Mouse (Mus musculus) G1E (cell line): ENCODE results near the gene Srd5a2. TPM values are rescaled to one million over a fixed set of nuclear protein-coding genes. Genes with fewer than 3 reads are reported as not detected.

Experiments
- ATAC-seq: 2 replicates; pipeline ENCODE4 v1.8.0; 2016; ENCODE audit warnings: mild to moderate bottlenecking; ENCODE audit not compliant: insufficient number of reproducible peaks, poor library complexity, low FRiP score, severe bottlenecking; ENCODE audit errors: extremely low read depth
- DNase-seq: peaks from one replicate; pipeline ENCODE4 v3.0.0; 2012; ENCODE audit warnings: low spot score
- H3K27me3 ChIP-seq: 2 replicates; pipeline ENCODE4 v1.6.1; 2012; ENCODE audit warnings: mild to moderate bottlenecking, low read length, inconsistent platforms; ENCODE audit not compliant: insufficient read depth
- H3K36me3 ChIP-seq: replicated peaks from 2 replicates; pipeline ENCODE3; 2012; ENCODE audit warnings: mild to moderate bottlenecking, inconsistent platforms
- H3K4me1 ChIP-seq: 2 replicates; pipeline ENCODE4 v1.6.1; 2012; ENCODE audit warnings: low read depth, low read length, inconsistent platforms, mixed read lengths; ENCODE audit not compliant: insufficient read depth
- H3K4me3 ChIP-seq: 2 replicates; pipeline ENCODE4 v1.5.1; 2012; ENCODE audit warnings: low read depth, mild to moderate bottlenecking, inconsistent platforms, low read length, moderate library complexity, mixed read lengths
- H3K9me3 ChIP-seq: replicated peaks from 2 replicates; pipeline ENCODE4 v1.6.1; 2012; ENCODE audit warnings: inconsistent platforms
- CTCF ChIP-seq: IDR thresholded peaks from 2 replicates; pipeline ENCODE4 v1.5.1; 2012; ENCODE audit warnings: low read depth, low read length, inconsistent platforms, mixed read lengths
- GATA1 ChIP-seq: IDR thresholded peaks from 2 replicates; pipeline ENCODE4 v1.6.1; 2012; ENCODE audit warnings: borderline replicate concordance, low read length, inconsistent platforms, mixed read lengths
- GATA2 ChIP-seq: IDR thresholded peaks from 2 replicates; pipeline ENCODE4 v1.6.1; 2012; ENCODE audit warnings: low read depth, low read length, inconsistent platforms, borderline replicate concordance
- POLR2AphosphoS5 ChIP-seq: IDR thresholded peaks from 2 replicates; pipeline ENCODE4 v1.6.1; 2012; ENCODE audit warnings: low read depth, low read length, inconsistent platforms; ENCODE audit not compliant: insufficient replicate concordance
- TAL1 ChIP-seq: conservative IDR thresholded peaks from 2 replicates; pipeline ENCODE4 v1.6.1; 2012; ENCODE audit warnings: low read depth, low read length, inconsistent platforms, mixed read lengths
- polyA plus RNA-seq: library from polyadenylated mRNA; stranded (reverse); fragments of >175 nt; gene quantifications from 2 replicates; pipeline ENCODE4 v1.2.3, GENCODE M21; 2012
- total RNA-seq, 2 experiments: library from RNA; stranded (forward) in 1 of 2; stranded (reverse) in 1 of 2; fragments of 200-1000 nt in 1 of 2; fragments of >200 nt in 1 of 2; fragmentation: Nextera tagmentation in 1 of 2; gene quantifications; 2 replicates each; pipeline ENCODE4 v1.2.3; 2014 to 2017

Srd5a2 gene
- total RNA-seq (2014; fragmentation: Nextera tagmentation) (not detected in 2 replicates), total RNA-seq (2017) (not detected in 2 replicates), polyA plus RNA-seq (not detected in 2 replicates)

DNA sequence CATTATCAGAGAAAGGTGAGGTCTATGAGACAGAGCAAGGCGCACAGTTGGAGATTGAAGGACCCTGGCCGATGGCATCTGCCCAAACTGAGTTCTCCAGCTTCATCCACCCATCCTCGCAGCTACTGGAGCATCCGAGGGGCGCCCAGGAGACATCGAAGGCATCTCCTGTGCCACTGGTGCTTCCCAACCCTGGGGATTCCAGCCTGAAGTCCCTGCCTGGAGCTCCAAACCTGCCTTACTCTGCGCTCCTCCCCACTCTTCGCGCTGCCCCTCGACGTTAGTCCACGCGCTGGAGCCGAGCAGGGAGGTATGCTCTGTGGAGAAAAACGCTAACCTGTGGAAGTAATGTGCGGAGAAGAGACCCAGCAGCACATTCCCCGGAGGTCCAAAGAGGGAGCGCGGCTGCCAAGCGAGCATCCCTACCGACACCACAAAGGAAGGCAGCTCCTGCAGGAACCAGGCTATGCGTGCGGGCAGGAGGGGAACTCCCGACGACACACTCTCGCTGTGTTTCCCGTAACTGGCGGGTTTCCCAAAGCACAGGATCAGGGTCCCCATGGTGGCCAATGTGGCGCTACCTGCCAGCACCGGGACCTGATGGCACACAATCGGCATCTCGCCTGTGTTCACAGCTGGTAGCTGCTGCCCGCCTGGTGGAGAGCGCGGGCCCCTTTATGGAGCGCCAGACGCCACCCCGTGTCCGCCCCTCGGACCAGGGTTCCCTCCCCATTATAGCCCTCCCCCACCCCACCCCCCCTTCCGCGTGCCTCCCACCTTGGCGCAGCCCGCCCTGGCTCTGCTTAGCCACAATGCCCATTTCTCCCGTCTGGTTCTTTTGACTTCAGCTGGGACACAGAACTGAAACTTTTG is at the start of gene Srd5a2:
Gene Srd5a2, minus strand, starts transcription at position 707 of the 873 bp plus-strand sequence.
- Histone ChIP-seq H3K4me1 (no peaks in the 10 kb centered on the region), H3K9me3 (0 out of 2 replicates have a peak, but pooled peaks cover 2% of the 10 kb centered on the region), H3K4me3 (0 out of 2 replicates have a peak within 1 kb of the TSS, but pooled peaks have one; percentile 20), H3K36me3 (no peaks in the 10 kb centered on the region), H3K27me3 (peaks cover 2% of the 10 kb centered on the region; the same call in 1 of the 2 replicates)
- DNase-seq: no peak
- no peak for TF ChIP-seq CTCF
- no peak for TF ChIP-seq TAL1
- no peak for TF ChIP-seq POLR2AphosphoS5
- no peak for TF ChIP-seq GATA2
- TF ChIP-seq GATA1: no peak
- ATAC-seq: no peak

DNA sequence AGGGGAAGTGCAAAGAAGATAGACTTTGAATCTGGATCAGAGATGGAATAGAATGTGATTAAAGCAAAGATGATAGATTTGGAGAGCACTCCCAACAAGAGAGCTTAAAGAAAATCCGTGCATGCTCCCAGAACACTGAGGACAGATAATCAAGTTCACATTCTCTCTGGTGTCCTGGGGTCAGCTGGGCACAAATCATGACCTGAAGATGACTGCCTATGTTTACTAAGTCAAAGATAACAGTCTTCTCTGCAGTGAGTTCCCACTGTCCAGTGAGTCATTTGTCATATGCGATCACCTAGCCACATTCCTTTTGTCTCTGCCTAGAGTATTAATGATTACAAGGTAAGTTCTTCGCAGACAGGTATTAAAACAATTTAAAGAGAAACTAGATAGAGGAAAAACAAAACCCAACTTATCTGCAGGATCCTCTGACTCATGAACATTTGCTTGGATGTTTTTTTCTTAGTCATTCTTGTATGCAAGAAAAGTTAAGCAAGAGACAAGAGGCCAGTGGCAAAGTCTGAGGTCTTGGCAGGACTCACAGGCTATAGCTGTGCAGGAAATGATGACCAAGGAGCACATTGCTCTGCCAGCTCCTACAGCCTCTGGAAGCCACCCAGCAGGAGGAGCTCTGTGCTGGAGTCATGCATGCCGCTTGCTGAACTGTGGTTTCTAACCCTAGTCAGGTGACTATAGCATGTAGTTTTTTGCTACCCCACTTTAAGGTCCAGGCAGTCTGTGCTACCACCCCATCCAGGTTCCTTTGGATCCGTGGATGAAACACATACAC is 41.4 kb upstream of the Srd5a2 start:
- H3K9me3 ChIP-seq: no peaks in the 10 kb centered on the region; the same call in 1 of the 2 replicates
- H3K27me3 ChIP-seq: peaks cover 3% of the 10 kb centered on the region; the same call in 1 of the 2 replicates
- no peaks in the 10 kb centered on the region for H3K36me3 ChIP-seq
- H3K4me1 ChIP-seq: no peaks in the 10 kb centered on the region
- DNase-seq (no peak), ATAC-seq (no peak)
- TF ChIP-seq GATA1 (no peak), POLR2AphosphoS5 (no peak), GATA2 (no peak), CTCF (no peak), TAL1 (no peak)
- H3K4me3 ChIP-seq: no peak overlapping the region

DNA sequence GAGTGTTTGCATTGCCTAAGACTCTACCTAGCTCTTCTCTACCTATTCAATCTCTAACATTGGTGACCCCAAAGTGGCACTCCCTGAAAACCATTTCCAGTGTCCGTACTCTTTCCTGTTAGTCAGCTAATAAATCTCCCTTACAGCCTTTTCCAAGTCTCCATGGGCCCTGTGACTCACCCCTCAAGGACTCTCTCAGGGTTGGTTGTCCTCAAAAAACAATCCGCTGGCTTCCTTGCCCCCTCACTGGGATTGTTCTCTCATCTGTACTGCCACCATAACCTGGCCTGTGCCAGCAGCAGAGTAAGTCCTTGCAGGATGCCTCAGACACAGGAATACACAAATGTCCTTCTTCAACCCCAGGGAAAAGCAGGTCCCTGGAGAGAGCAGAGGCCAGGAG is 40.3 kb upstream of the Srd5a2 start:
- no peak for DNase-seq

DNA sequence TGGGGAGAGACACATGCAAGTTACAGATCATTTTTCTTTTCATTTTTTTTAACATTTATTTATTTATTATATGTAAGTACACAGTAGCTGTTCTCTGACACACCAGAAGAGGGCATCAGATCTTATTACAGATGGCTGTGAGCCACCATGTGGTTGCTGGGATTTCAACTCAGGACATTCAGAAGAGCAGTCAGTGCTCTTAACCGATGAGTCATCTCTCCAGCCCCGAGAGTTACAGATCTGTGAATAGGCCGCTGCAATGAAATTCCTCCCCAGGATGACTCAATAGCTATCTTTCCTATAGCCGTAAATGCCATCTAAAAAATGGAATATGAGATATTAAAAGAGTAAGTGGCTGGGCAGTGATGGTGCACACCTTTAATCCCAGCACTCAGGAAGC is 35.7 kb upstream of the Srd5a2 start:
- Histone ChIP-seq H3K4me1 (no peaks in the 10 kb centered on the region), H3K9me3 (no peaks in the 10 kb centered on the region; the same call in 1 of the 2 replicates), H3K27me3 (no peaks in the 10 kb centered on the region), H3K36me3 (no peaks in the 10 kb centered on the region), H3K4me3 (no peak overlapping the region)
- no peak for TF ChIP-seq TAL1
- TF ChIP-seq CTCF: no peak
- TF ChIP-seq GATA1: no peak
- no peak for TF ChIP-seq GATA2
- no peak for TF ChIP-seq POLR2AphosphoS5
- ATAC-seq (no peak), DNase-seq (no peak)

More for the DNA sequence above, 40.3 kb upstream of the Srd5a2 start:
- no peaks in the 10 kb centered on the region; the same call in 1 of the 2 replicates for H3K9me3 ChIP-seq
- peaks cover 3% of the 10 kb centered on the region; the same call in 1 of the 2 replicates for H3K27me3 ChIP-seq
- no peak for TF ChIP-seq CTCF
- no peak for TF ChIP-seq POLR2AphosphoS5
- TF ChIP-seq GATA1: no peak
- no peak for TF ChIP-seq TAL1
- no peak for TF ChIP-seq GATA2
- no peak overlapping the region for H3K4me3 ChIP-seq
- H3K36me3 ChIP-seq: no peaks in the 10 kb centered on the region
- ATAC-seq: no peak
- no peaks in the 10 kb centered on the region for H3K4me1 ChIP-seq

DNA sequence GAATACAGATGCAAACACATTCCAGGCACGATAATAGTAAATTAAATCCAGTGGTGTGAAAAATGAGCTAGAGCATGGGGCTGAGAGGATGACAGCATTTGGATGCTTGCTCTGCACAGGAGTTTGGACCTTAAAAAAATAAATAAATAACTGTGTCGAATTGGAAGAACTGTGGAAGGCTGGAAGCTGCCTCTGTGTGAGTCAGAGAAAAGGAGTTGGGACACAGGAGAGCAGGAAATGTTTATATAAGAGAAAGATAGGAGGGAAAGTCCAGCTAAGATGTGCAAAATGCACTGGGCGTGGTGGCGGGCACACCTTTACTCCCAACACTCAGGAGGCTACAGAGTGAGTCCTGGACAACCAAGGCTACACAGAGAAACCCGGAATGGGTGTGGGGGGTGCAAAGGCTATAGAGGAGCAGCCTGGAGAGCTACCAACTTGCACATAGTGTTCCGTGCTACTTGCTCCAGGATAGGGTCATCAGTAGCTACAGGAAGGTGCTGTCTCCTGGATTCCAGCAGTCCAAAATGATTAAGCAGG is 32.4 kb upstream of the Srd5a2 start:
- TF ChIP-seq POLR2AphosphoS5 (no peak), GATA1 (no peak), TAL1 (no peak), CTCF (no peak), GATA2 (no peak)
- Histone ChIP-seq H3K9me3 (no peaks in the 10 kb centered on the region; the same call in 1 of the 2 replicates), H3K27me3 (no peaks in the 10 kb centered on the region), H3K4me3 (no peak overlapping the region), H3K4me1 (no peaks in the 10 kb centered on the region), H3K36me3 (no peaks in the 10 kb centered on the region)
- DNase-seq: no peak
- ATAC-seq: no peak
